Mouse (Mus musculus) G1E (cell line): ENCODE results near the gene Lama5.

Experiments used
- CTCF ChIP-seq: IDR thresholded peaks from 2 replicates; pipeline ENCODE4 v1.5.1; 2012; ENCODE audit warnings: low read depth, low read length, inconsistent platforms, mixed read lengths
- GATA1 ChIP-seq: IDR thresholded peaks from 2 replicates; pipeline ENCODE4 v1.6.1; 2012; ENCODE audit warnings: borderline replicate concordance, low read length, inconsistent platforms, mixed read lengths
- GATA2 ChIP-seq: IDR thresholded peaks from 2 replicates; pipeline ENCODE4 v1.6.1; 2012; ENCODE audit warnings: low read depth, low read length, inconsistent platforms, borderline replicate concordance
- TAL1 ChIP-seq: conservative IDR thresholded peaks from 2 replicates; pipeline ENCODE4 v1.6.1; 2012; ENCODE audit warnings: low read depth, low read length, inconsistent platforms, mixed read lengths

- TF ChIP-seq GATA1 (no peak), CTCF (no peak), TAL1 (no peak), GATA2 (no peak)
Measured at GRCm38 (mm10) chr2:180197323-180198037, 28.2 kb downstream of the Lama5 start.
